Mouse (Mus musculus) embryo, embryonic 9.5 days (tissue): Measurements from ENCODE around the gene Gpi1.
"Not testable (repeated sequence)": the region's sequence is repeated elsewhere in the genome, so short reads cannot be mapped to it uniquely, and the experiment has no call there.

Experiments used
- DNase-seq: peaks from one replicate; pipeline ENCODE4 v3.0.0-alpha.2; 2017; ENCODE audit errors: extremely low spot score

The Gpi1 gene

GRCm38 (mm10) chr7:34229691-34230111, 435 bp downstream of the Gpi1 start:
- no peak for DNase-seq

- DNase-seq, result peak; percentile 11
Observed at GRCm38 (mm10) chr7:34229153-34229552, 983 bp downstream of the Gpi1 start.

- no peak for DNase-seq
Observed at GRCm38 (mm10) chr7:34228641-34229040, 1.5 kb downstream of the Gpi1 start.

- DNase-seq, result no peak
Observed at GRCm38 (mm10) chr7:34226846-34227245, 3.3 kb downstream of the Gpi1 start.

- DNase-seq, result no peak
Observed at GRCm38 (mm10) chr7:34226086-34226485, 4.0 kb downstream of the Gpi1 start.

GRCm38 (mm10) chr7:34224308-34224707, 5.8 kb downstream of the Gpi1 start:
- no peak for DNase-seq

- DNase-seq, result no peak
Observed at GRCm38 (mm10) chr7:34222340-34222739, 7.8 kb downstream of the Gpi1 start.

GRCm38 (mm10) chr7:34221594-34222250, 8.4 kb downstream of the Gpi1 start:
- no peak for DNase-seq

GRCm38 (mm10) chr7:34218496-34218895, 11.6 kb downstream of the Gpi1 start:
- DNase-seq, result no peak

GRCm38 (mm10) chr7:34216474-34216873, 13.7 kb downstream of the Gpi1 start:
- no peak for DNase-seq

- no peak for DNase-seq
Observed at GRCm38 (mm10) chr7:34215481-34215880, 14.7 kb downstream of the Gpi1 start.

GRCm38 (mm10) chr7:34214644-34215043, 15.5 kb downstream of the Gpi1 start:
- DNase-seq, result no peak

GRCm38 (mm10) chr7:34213281-34213680, 16.9 kb downstream of the Gpi1 start:
- no peak for DNase-seq

GRCm38 (mm10) chr7:34208027-34208745, 21.9 kb downstream of the Gpi1 start:
- no peak for DNase-seq

GRCm38 (mm10) chr7:34206331-34206730, 23.8 kb downstream of the Gpi1 start:
- DNase-seq, result no peak

GRCm38 (mm10) chr7:34202147-34202546, 28.0 kb downstream of the Gpi1 start:
- DNase-seq, result not testable (repeated sequence)

- DNase-seq, result no peak
Observed at GRCm38 (mm10) chr7:34200829-34201228, 29.3 kb downstream of the Gpi1 start.

- DNase-seq, result no peak
Observed at GRCm38 (mm10) chr7:34198346-34198745, 31.8 kb downstream of the Gpi1 start.

GRCm38 (mm10) chr7:34196132-34197128, 33.7 kb downstream of the Gpi1 start, which contains the start of gene Pdcd2l:
Gene Pdcd2l (minus strand): TSS chr7:34196661.
- peak; percentile 92 for DNase-seq

GRCm38 (mm10) chr7:34195632-34196031, 34.5 kb downstream of the Gpi1 start:
- no peak for DNase-seq

GRCm38 (mm10) chr7:34192825-34193224, 37.3 kb downstream of the Gpi1 start:
- DNase-seq, result no peak

- DNase-seq, result no peak
Observed at GRCm38 (mm10) chr7:34189376-34189989, 40.7 kb downstream of the Gpi1 start.
